Mouse (Mus musculus) layer of hippocampus, adult 8-10 months (tissue): Measurements from ENCODE around the gene Olfr683. TPM values are rescaled to one million over a fixed set of nuclear protein-coding genes. Genes with fewer than 3 reads are reported as not detected.
"Not testable (repeated sequence)": the region's sequence is repeated elsewhere in the genome, so short reads cannot be mapped to it uniquely, and the experiment has no call there.

Source experiments
- DNase-seq, 2 experiments: peaks; one replicate each; pipeline ENCODE4 v3.0.0; 2022; ENCODE audit warnings: low spot score in 2 of 2
- total RNA-seq, 4 experiments: library from RNA; stranded (reverse); gene quantifications; 2 replicates each; pipeline ENCODE4 v1.2.4; 2022

The Olfr683 gene
- total RNA-seq, result not detected

GRCm38 (mm10) chr7:105146912-105147311, at the start of gene Olfr683:
Gene Olfr683, minus strand, starts transcription at chr7:105147012.
- DNase-seq, result no peak

- no peak for DNase-seq
Measured at GRCm38 (mm10) chr7:105185912-105186311, 39.1 kb upstream of the Olfr683 start, which contains the start of gene Olfr685. Gene Olfr685, minus strand, starts transcription at chr7:105186012.

- peak; percentile 9 to 11 for DNase-seq
Measured at GRCm38 (mm10) chr7:105170773-105171172, 24.0 kb upstream of the Olfr683 start.

- DNase-seq, result no peak
Measured at GRCm38 (mm10) chr7:105163553-105163952, 16.7 kb upstream of the Olfr683 start, which contains the start of gene Olfr684. Gene Olfr684, minus strand, starts transcription at chr7:105163653.

- no peak for DNase-seq
Measured at GRCm38 (mm10) chr7:105141275-105141674, 5.5 kb downstream of the Olfr683 start.

GRCm38 (mm10) chr7:105116536-105116935, 30.3 kb downstream of the Olfr683 start, which contains the start of gene Olfr681:
Gene Olfr681, plus strand, starts transcription at chr7:105116836.
- DNase-seq, result no peak

GRCm38 (mm10) chr7:105092717-105093116, 54.1 kb downstream of the Olfr683 start, which contains the start of gene Olfr680-ps1:
Gene Olfr680-ps1, minus strand, starts transcription at chr7:105092817.
- not testable (repeated sequence) for DNase-seq

Other genes starting within 250 kb of the Olfr683 start
- gene Olfr667, start 225.5 kb downstream of the Olfr683 start, total RNA-seq, result not detected
- gene Olfr668, start 219.0 kb downstream of the Olfr683 start, total RNA-seq, result not detected
- gene Olfr669, start 212.8 kb downstream of the Olfr683 start, total RNA-seq, result not detected
- gene Olfr670, start 184.4 kb downstream of the Olfr683 start, total RNA-seq, result not detected
- not detected for gene Olfr671, start 167.9 kb downstream of the Olfr683 start, total RNA-seq
- not detected for gene Olfr672, start 145.0 kb downstream of the Olfr683 start, total RNA-seq
- gene Olfr675, start 118.6 kb downstream of the Olfr683 start, total RNA-seq, result not detected
- not detected for gene Olfr676, start 114.3 kb downstream of the Olfr683 start, total RNA-seq
- gene Olfr677, start 95.6 kb downstream of the Olfr683 start, total RNA-seq, result not detected
- not detected for gene Olfr678, start 82.5 kb downstream of the Olfr683 start, total RNA-seq
- gene Olfr679, start 65.8 kb downstream of the Olfr683 start, total RNA-seq, result not detected
- gene Olfr680-ps1, start 54.2 kb downstream of the Olfr683 start, total RNA-seq, result not detected
- not detected for gene Olfr681, start 30.2 kb downstream of the Olfr683 start, total RNA-seq
- gene Olfr684, start 16.6 kb upstream of the Olfr683 start, total RNA-seq, result not detected
- gene Olfr685, start 39.0 kb upstream of the Olfr683 start, total RNA-seq, result not detected
- gene Olfr686, start 60.5 kb upstream of the Olfr683 start, total RNA-seq, result not detected
- gene Olfr688, start 141.1 kb upstream of the Olfr683 start, total RNA-seq, result not detected
- not detected for gene Olfr689, start 164.2 kb upstream of the Olfr683 start, total RNA-seq
- 1 to 10 TPM in 1 of 4 experiments, under 1 TPM in 3; 0.39 to 2.0 (median 0.68) TPM for gene Olfr690, start 187.1 kb upstream of the Olfr683 start, total RNA-seq
- gene Olfr691, start 195.3 kb upstream of the Olfr683 start, total RNA-seq, result 1 to 10 TPM in 1 of 4 experiments, under 1 TPM in 3; 0.31 to 1.0 (median 0.62) TPM
- gene Olfr692, start 221.2 kb upstream of the Olfr683 start, total RNA-seq, result not detected
- gene Gm5901, start 228.0 kb upstream of the Olfr683 start, total RNA-seq, result not detected